In the genomic region with DNA sequence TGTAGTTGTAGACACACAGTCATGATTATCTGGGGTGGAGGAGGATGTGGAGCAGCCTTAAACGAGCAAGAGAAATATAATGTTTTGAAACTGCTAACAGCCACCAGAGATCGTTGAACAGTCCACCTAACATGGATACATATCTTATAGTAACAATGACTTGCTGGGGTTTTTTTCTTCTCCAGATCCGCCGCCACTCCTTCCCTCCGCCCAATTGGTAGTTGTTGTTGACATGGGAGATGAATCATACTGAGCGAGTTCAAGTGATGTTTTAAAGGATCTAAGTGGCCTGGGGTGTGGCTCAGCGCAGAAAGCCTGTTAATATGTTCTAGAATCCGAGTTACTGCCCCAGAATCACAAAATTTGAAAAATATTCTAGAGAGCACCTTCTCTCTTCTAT, we compare ENCODE assay signal across 7 mouse cellular contexts. TPM values are rescaled to one million over a fixed set of nuclear protein-coding genes. Genes with fewer than 3 reads are reported as not detected.
DNase-seq lines count a peak whose midpoint lies in the region; ATAC-seq lines count a peak whose summit lies in the region.

No protein-coding gene starts in this region.

- H3K27ac ChIP-seq in forebrain, embryonic 12.5 days = peak overlapping the region; percentile 51; the same call in 1 of the 2 replicates
- H3K27ac ChIP-seq in liver, embryonic 13.5 days = peak overlapping the region; percentile 92
- peak overlapping the region; percentile 90 for H3K27ac ChIP-seq in stomach, embryonic 15.5 days

- no peak for ATAC-seq in forebrain, embryonic 12.5 days (ENCODE audit: low FRiP score)
- no peak for ATAC-seq in liver, embryonic 13.5 days (ENCODE audit: low read depth)
- no peak for ATAC-seq in stomach, embryonic 15.5 days (ENCODE audit: insufficient read depth, low FRiP score, low read depth)

- H3K9me3 ChIP-seq in forebrain, embryonic 12.5 days = no peaks in the 10 kb centered on the region
- H3K9me3 ChIP-seq in liver, embryonic 13.5 days (replicated peaks) = no peaks in the 10 kb centered on the region
- H3K9me3 ChIP-seq in stomach, embryonic 15.5 days = no peaks in the 10 kb centered on the region

- peaks cover 34% of the 10 kb centered on the region for H3K4me1 ChIP-seq in forebrain, embryonic 12.5 days
- peaks cover 90% of the 10 kb centered on the region for H3K4me1 ChIP-seq in liver, embryonic 13.5 days (replicated peaks)
- peaks cover 51% of the 10 kb centered on the region for H3K4me1 ChIP-seq in stomach, embryonic 15.5 days

- peak overlapping the region; percentile 74 for H3K4me2 ChIP-seq in forebrain, embryonic 12.5 days
- peak overlapping the region; percentile 90 for H3K4me2 ChIP-seq in liver, embryonic 13.5 days
- H3K4me2 ChIP-seq in stomach, embryonic 15.5 days = peak overlapping the region; percentile 81

- WGBS in forebrain, embryonic 12.5 days = 54% methylated on average over 8 of the region's 8 CpGs
- WGBS in liver, embryonic 13.5 days (ENCODE audit: insufficient replicate concordance) = 11% methylated on average over 8 of the region's 8 CpGs
- WGBS in stomach, embryonic 15.5 days = 12% methylated on average over 8 of the region's 8 CpGs

- H3K9ac ChIP-seq in forebrain, embryonic 12.5 days = peak overlapping the region; percentile 64
- peak overlapping the region; percentile 87 for H3K9ac ChIP-seq in liver, embryonic 13.5 days
- H3K9ac ChIP-seq in stomach, embryonic 15.5 days = peak overlapping the region; percentile 53

- H3K4me3 ChIP-seq in forebrain, embryonic 12.5 days (replicated peaks) = peak overlapping the region; percentile 66
- H3K4me3 ChIP-seq in liver, embryonic 13.5 days (replicated peaks) = peak overlapping the region; percentile 76
- H3K4me3 ChIP-seq in stomach, embryonic 15.5 days (replicated peaks) = peak overlapping the region; percentile 72

- H3K36me3 ChIP-seq in forebrain, embryonic 12.5 days (replicated peaks) = peaks cover 5% of the 10 kb centered on the region; the same call in 1 of the 2 replicates
- peaks cover 30% of the 10 kb centered on the region for H3K36me3 ChIP-seq in liver, embryonic 13.5 days
- H3K36me3 ChIP-seq in stomach, embryonic 15.5 days = peaks cover 16% of the 10 kb centered on the region

- DNase-seq in 416B (ENCODE audit: low read depth) = peak; percentile 87
- DNase-seq in CD4-positive helper T cell, adult 2 months (ENCODE audit: low read depth, low spot score) = peak; percentile 66
- DNase-seq in liver, embryonic 13.5 days = no peak
- DNase-seq in thymus, postnatal 4 days = no peak
- no peak for DNase-seq in layer of hippocampus, postnatal 14 days (ENCODE audit: low spot score in 2 of 2)

- no peaks in the 10 kb centered on the region; the same call in 1 of the 2 replicates for H3K27me3 ChIP-seq in forebrain, embryonic 12.5 days
- no peaks in the 10 kb centered on the region for H3K27me3 ChIP-seq in liver, embryonic 13.5 days
- H3K27me3 ChIP-seq in stomach, embryonic 15.5 days (replicated peaks) = no peaks in the 10 kb centered on the region

RNA-seq across cellular contexts. Expression of a gene that starts 2.8 kb away (rescaled TPM):
- 58.0 and 58.1 TPM in 2 replicates for polyA plus RNA-seq in forebrain, embryonic 12.5 days (2016; fragmentation: Nextera tagmentation; extraction: Ambion mirVana)
- polyA plus RNA-seq in liver, embryonic 13.5 days (2015; fragmentation: Nextera tagmentation; extraction: Ambion mirVana) = 42.2 and 44.1 TPM in 2 replicates
- polyA plus RNA-seq in stomach, embryonic 15.5 days (2015; fragmentation: Nextera tagmentation; extraction: Ambion mirVana) = 81.5 and 83.5 TPM in 2 replicates
- total RNA-seq in layer of hippocampus, postnatal 14 days (2021) = 10 to 100 TPM; 53.2 to 55.2 TPM

Comparison
In these comparisons a context has a peak if more than half of its experiments do, and no peak if none do; other contexts are left out.
1. DNase-seq: peak in 416B (single experiment) and CD4-positive helper T cell, adult 2 months (single experiment); none in liver, embryonic 13.5 days (single experiment), thymus, postnatal 4 days (single experiment) and layer of hippocampus, postnatal 14 days (0 of 2).
2. Peak in every context shown above with its lines, with median percentiles within 50 percentile points of each other: H3K27ac ChIP-seq, H3K4me2 ChIP-seq, H3K4me3 ChIP-seq and H3K9ac ChIP-seq.